Mouse (Mus musculus) intestine, postnatal 0 days (tissue): Measurements from ENCODE around the gene Tcaf1. TPM values are rescaled to one million over a fixed set of nuclear protein-coding genes. Genes with fewer than 3 reads are reported as not detected.

Experiments used
- ATAC-seq: fragments of 200-750 bp; cut with Nextera tagmentation; 2 replicates; pipeline ENCODE4 v1.8.0; 2017; ENCODE audit warnings: mild to moderate bottlenecking, moderate TSS enrichment, moderate library complexity
- H3K27ac ChIP-seq: fragments of 300-500 bp; sonication (generic); 2 replicates; pipeline ENCODE4 v1.5.1; 2014; ENCODE audit warnings: mild to moderate bottlenecking, low read depth, low read length, moderate library complexity
- H3K27me3 ChIP-seq: fragments of 300-500 bp; sonication (generic); replicated peaks from 2 replicates; pipeline ENCODE4 v1.6.1; 2014; ENCODE audit warnings: low read length, mixed read lengths; ENCODE audit not compliant: control insufficient read depth, insufficient read depth
- H3K36me3 ChIP-seq: fragments of 300-500 bp; sonication (generic); 2 replicates; pipeline ENCODE4 v1.6.1; 2014; ENCODE audit warnings: mild to moderate bottlenecking, moderate library complexity; ENCODE audit not compliant: control insufficient read depth, insufficient read depth
- H3K4me1 ChIP-seq: fragments of 300-500 bp; sonication (generic); replicated peaks from 2 replicates; pipeline ENCODE4 v1.6.1; 2014; ENCODE audit warnings: antibody characterized with exemption, low read length, mixed read lengths; ENCODE audit not compliant: control insufficient read depth, insufficient read depth
- H3K4me2 ChIP-seq: fragments of 300-500 bp; sonication (generic); replicated peaks from 2 replicates; pipeline ENCODE4 v1.6.1; 2014; ENCODE audit warnings: low read depth, mild to moderate bottlenecking, moderate library complexity
- H3K4me3 ChIP-seq: fragments of 300-500 bp; sonication (generic); 2 replicates; pipeline ENCODE4 v1.5.1; 2014; ENCODE audit warnings: low read depth, low read length
- H3K9ac ChIP-seq: fragments of 300-500 bp; sonication (generic); 2 replicates; pipeline ENCODE4 v1.6.1; 2014; ENCODE audit warnings: mild to moderate bottlenecking, low read depth, low read length
- H3K9me3 ChIP-seq: fragments of 300-500 bp; sonication (generic); 2 replicates; pipeline ENCODE4 v1.6.1; 2016; ENCODE audit warnings: mixed run types; ENCODE audit not compliant: control insufficient read depth
- CTCF ChIP-seq: sonication (generic); IDR thresholded peaks from 2 replicates; pipeline ENCODE4 v1.5.1; 2016; ENCODE audit warnings: low read depth, mild to moderate bottlenecking, control low read depth, antibody characterized with exemption, moderate library complexity
- WGBS: fragments of 180-500 bp; shearing (Covaris S2); extraction: QIAGEN DNeasy Blood & Tissue Kit; methylation state at CpG from one replicate; pipeline ENCODE4 v1.1.7; 2014; 5-methylcytosine and 5-hydroxymethylcytosine counted together
- polyA plus RNA-seq: library from polyadenylated mRNA; unstranded; fragments of >200 nt; fragmentation: Nextera tagmentation; extraction: Ambion mirVana; gene quantifications from 2 replicates; pipeline ENCODE4 v1.2.1, GENCODE M21; 2015

Tcaf1 gene
- polyA plus RNA-seq, 1 experiment from 2014 or later: 19.9 TPM

- no peaks in the 10 kb centered on the region for H3K27me3 ChIP-seq
- no peak overlapping the region for H3K27ac ChIP-seq
- H3K9me3 ChIP-seq: no peaks in the 10 kb centered on the region
- ATAC-seq: no peak
- H3K36me3 ChIP-seq: no peaks in the 10 kb centered on the region
- 66% methylated on average over 4 of the region's 4 CpGs for WGBS
- H3K9ac ChIP-seq: no peak overlapping the region
- H3K4me2 ChIP-seq: no peak overlapping the region
- TF ChIP-seq CTCF: peak; percentile 52
- no peak overlapping the region for H3K4me3 ChIP-seq
- no peaks in the 10 kb centered on the region for H3K4me1 ChIP-seq
These were observed 78.5 kb downstream of the Tcaf1 start for GRCm38 (mm10) chr6:42631395-42631794.

Other genes starting within 250 kb of the Tcaf1 start
- not detected in 2 replicates for gene Olfr458, start 244.9 kb downstream of the Tcaf1 start, polyA plus RNA-seq
- gene Olfr457, start 233.8 kb downstream of the Tcaf1 start, polyA plus RNA-seq: not detected in 2 replicates
- gene Olfr456, start 222.9 kb downstream of the Tcaf1 start, polyA plus RNA-seq: not detected in 2 replicates
- gene Olfr455, start 162.5 kb downstream of the Tcaf1 start, polyA plus RNA-seq: not detected in 2 replicates
- not detected in 2 replicates for gene Tcaf3, start 112.4 kb downstream of the Tcaf1 start, polyA plus RNA-seq
- 2.4 and 3.4 TPM in 2 replicates for gene Tcaf2, start 64.8 kb downstream of the Tcaf1 start, polyA plus RNA-seq
- gene Olfr453, start 29.3 kb upstream of the Tcaf1 start, polyA plus RNA-seq: not detected in 2 replicates
- not detected in 2 replicates for gene Olfr38, start 46.3 kb upstream of the Tcaf1 start, polyA plus RNA-seq
- gene Olfr452, start 75.0 kb upstream of the Tcaf1 start, polyA plus RNA-seq: not detected in 2 replicates
- not detected in 2 replicates for gene Olfr450, start 101.9 kb upstream of the Tcaf1 start, polyA plus RNA-seq
- not detected in 2 replicates for gene Olfr449, start 124.3 kb upstream of the Tcaf1 start, polyA plus RNA-seq
- gene Olfr448, start 180.4 kb upstream of the Tcaf1 start, polyA plus RNA-seq: not detected in 2 replicates
- not detected in 2 replicates for gene Olfr447, start 198.8 kb upstream of the Tcaf1 start, polyA plus RNA-seq
- not detected in 2 replicates for gene Olfr446, start 211.3 kb upstream of the Tcaf1 start, polyA plus RNA-seq
- gene Olfr444, start 239.0 kb upstream of the Tcaf1 start, polyA plus RNA-seq: not detected in 2 replicates